Comparison of ENCODE assay signal across 8 mouse cellular contexts in the genomic region with DNA sequence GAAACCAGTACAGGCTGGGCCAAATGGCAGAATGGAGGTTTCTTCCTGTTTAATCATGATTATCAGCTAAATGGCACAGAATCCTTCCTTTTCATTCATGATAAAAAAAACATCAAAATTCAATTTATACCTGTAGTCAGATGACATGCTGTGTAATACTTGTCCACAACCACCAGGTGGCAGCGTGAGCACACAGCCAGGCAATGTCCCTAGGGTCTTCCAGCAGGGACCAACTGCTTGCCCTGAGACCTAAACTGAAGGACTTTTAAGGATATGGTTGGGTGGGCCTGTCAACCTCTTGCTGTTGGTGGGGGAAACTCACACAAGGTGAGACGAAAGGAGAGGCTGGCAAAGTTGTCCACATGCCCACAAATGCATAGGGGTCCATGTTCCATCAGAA. TPM values are rescaled to one million over a fixed set of nuclear protein-coding genes. Genes with fewer than 3 reads are reported as not detected.
A peak's percentile ranks its signal among the peaks of the same experiment; 100 is the strongest.
DNase-seq lines count a peak whose midpoint lies in the region; ATAC-seq lines count a peak whose summit lies in the region.

No protein-coding gene starts in this region.

- H3K27ac ChIP-seq in hindbrain, embryonic 12.5 days = no peak overlapping the region

- no peak overlapping the region for H3K4me3 ChIP-seq in hindbrain, embryonic 12.5 days

- H3K9ac ChIP-seq in hindbrain, embryonic 12.5 days = no peak overlapping the region

- ATAC-seq in cerebellum, adult (ENCODE audit: insufficient number of reproducible peaks, low FRiP score, low TSS enrichment) = no peak
- 0 out of 2 replicates have a peak, but pooled peaks have one; percentile 21 for ATAC-seq in hindbrain, embryonic 12.5 days (ENCODE audit: low FRiP score)

- H3K27me3 ChIP-seq in hindbrain, embryonic 12.5 days = no peaks in the 10 kb centered on the region

- no peak overlapping the region for H3K4me2 ChIP-seq in hindbrain, embryonic 12.5 days (replicated peaks)

- H3K4me1 ChIP-seq in hindbrain, embryonic 12.5 days = 0 out of 2 replicates have a peak, but pooled peaks cover 4% of the 10 kb centered on the region

- peaks cover 59% of the 10 kb centered on the region for H3K36me3 ChIP-seq in hindbrain, embryonic 12.5 days

- WGBS in hindbrain, embryonic 12.5 days = 12% methylated on average over 2 of the region's 2 CpGs

- H3K9me3 ChIP-seq in hindbrain, embryonic 12.5 days (replicated peaks) = no peaks in the 10 kb centered on the region

- DNase-seq in cerebellum, adult 9-11 months = peak; percentile 55
- DNase-seq in ovary, postnatal 36 days (ENCODE audit: low spot score) = peak; percentile 56
- DNase-seq in ovary, postnatal 10 days (ENCODE audit: low spot score) = no peak
- peak; percentile 87 for DNase-seq in embryo, embryonic 10.5 days (ENCODE audit: low spot score)
- DNase-seq in lung, postnatal 10 days = peak; percentile 65
- peak; percentile 42 for DNase-seq in skeletal muscle tissue, adult 2 months (ENCODE audit: low read depth, low spot score)

RNA-seq across cellular contexts. Expression of a gene that starts 12.3 kb away (rescaled TPM):
- polyA plus RNA-seq in hindbrain, embryonic 12.5 days (2016; fragmentation: Nextera tagmentation; extraction: Ambion mirVana) = 45.8 and 52.7 TPM in 2 replicates

RNA-seq across cellular contexts. Expression of a gene that starts 12.5 kb away (rescaled TPM):
- polyA plus RNA-seq in hindbrain, embryonic 12.5 days (2016; fragmentation: Nextera tagmentation; extraction: Ambion mirVana) = 17.3 and 22.0 TPM in 2 replicates

RNA-seq across cellular contexts. Expression of a gene that starts 24.4 kb away (rescaled TPM):
- 39.5 and 47.3 TPM in 2 replicates for polyA plus RNA-seq in hindbrain, embryonic 12.5 days (2016; fragmentation: Nextera tagmentation; extraction: Ambion mirVana)

RNA-seq across cellular contexts. Expression of a gene that starts 40.1 kb away (rescaled TPM):
- polyA plus RNA-seq in hindbrain, embryonic 12.5 days (2016; fragmentation: Nextera tagmentation; extraction: Ambion mirVana) = 121 and 125 TPM in 2 replicates
